Mouse (Mus musculus): ENCODE measurements around the gene Pfkfb1. TPM values are rescaled to one million over a fixed set of nuclear protein-coding genes. Genes with fewer than 3 reads are reported as not detected.

Pfkfb1 gene
- total and polyA plus RNA-seq, 3 experiments, result 7.5 to 12.4 (median 7.6) TPM

- Histone ChIP-seq H3K9me3 (replicated peaks; ENCODE audit: low read length) (no peaks in the 10 kb centered on the region), H3K36me3 (replicated peaks in 1 of 2; ENCODE audit: control insufficient read depth in 1 of 2, insufficient read depth in 1 of 2, low read length in 1 of 2) (no peaks in the 10 kb centered on the region), H3K27me3 (replicated peaks) (no peaks in the 10 kb centered on the region), H3K4me1 (ENCODE audit: control insufficient read depth in 1 of 2, insufficient read depth in 2 of 2) (no peaks in the 10 kb centered on the region), H3K79me2 (replicated peaks; ENCODE audit: control insufficient read depth, extremely low read depth, insufficient read depth, poor library complexity, severe bottlenecking) (no peaks in the 10 kb centered on the region), H3K4me3 (replicated peaks in 1 of 3; ENCODE audit: low read depth in 2 of 3, low read length in 2 of 3, poor library complexity in 1 of 3) (no peak overlapping the region), H3K4me2 (ENCODE audit: insufficient read depth, low read depth, poor library complexity, severe bottlenecking) (no peak overlapping the region), H3K27ac (ENCODE audit: insufficient read depth, low read depth) (no peak overlapping the region), H3K9ac (ENCODE audit: insufficient read depth, low read depth) (no peak overlapping the region)
- dilution Hi-C loops (cut with MboI; ENCODE audit: extremely low pct_ligation_motif_present, extremely low pct_unique_long_range_greater_than_20kb, low sequenced_read_pairs) (no loop called here), in situ Hi-C loops (cut with MboI; ENCODE audit: low pct_ligation_motif_present, low pct_unique_long_range_greater_than_20kb, low sequenced_read_pairs) (loop anchor here (25.0 kb wide), 1 partner anchor 449 kb away; no protein-coding TSS in a partner anchor)
- no peak for DNase-seq (ENCODE audit: extremely low read depth)
- no peak for TF ChIP-seq CHD2 (IDR thresholded peaks at IDR 0.05; ENCODE audit: low read length)
- TF ChIP-seq RCOR1 (conservative IDR thresholded peaks at IDR 0.05; ENCODE audit: low read depth, low read length), result no peak
- no peak for TF ChIP-seq USF1 (IDR thresholded peaks at IDR 0.05; ENCODE audit: low read depth, low read length)
- TF ChIP-seq RAD21 (IDR thresholded peaks at IDR 0.05; ENCODE audit: low read depth, low read length), result peak; percentile 21
- no peak for TF ChIP-seq ZKSCAN1 (IDR thresholded peaks at IDR 0.05; ENCODE audit: borderline replicate concordance, low read depth, low read length)
- TF ChIP-seq KAT2A (IDR thresholded peaks at IDR 0.05; ENCODE audit: insufficient replicate concordance, low read length), result no peak
- no peak for TF ChIP-seq MAZ (IDR thresholded peaks at IDR 0.05; ENCODE audit: low read depth, low read length)
- peak in 1 of 2 experiments; percentile 52; a peak in 2 of 4 replicates for TF ChIP-seq CTCF (conservative IDR thresholded peaks at IDR 0.05 in 1 of 2, IDR thresholded peaks at IDR 0.05 in 1 of 2; ENCODE audit: low read depth in 2 of 2, low read length in 2 of 2)
- TF ChIP-seq ZC3H11A (IDR thresholded peaks at IDR 0.05; ENCODE audit: low read depth, low read length), result no peak
- no peak for TF ChIP-seq MYC (IDR thresholded peaks at IDR 0.05; ENCODE audit: low read depth, low read length)
- no peak for TF ChIP-seq BHLHE40 (IDR thresholded peaks at IDR 0.05; ENCODE audit: low read depth, low read length)
- TF ChIP-seq SMC3 (IDR thresholded peaks at IDR 0.05; ENCODE audit: low read depth, low read length), result peak; percentile 30; the same call in 1 of the 2 replicates
Observed at GRCm38 (mm10) chrX:150662809-150663208, 74.8 kb downstream of the Pfkfb1 start.

DNA sequence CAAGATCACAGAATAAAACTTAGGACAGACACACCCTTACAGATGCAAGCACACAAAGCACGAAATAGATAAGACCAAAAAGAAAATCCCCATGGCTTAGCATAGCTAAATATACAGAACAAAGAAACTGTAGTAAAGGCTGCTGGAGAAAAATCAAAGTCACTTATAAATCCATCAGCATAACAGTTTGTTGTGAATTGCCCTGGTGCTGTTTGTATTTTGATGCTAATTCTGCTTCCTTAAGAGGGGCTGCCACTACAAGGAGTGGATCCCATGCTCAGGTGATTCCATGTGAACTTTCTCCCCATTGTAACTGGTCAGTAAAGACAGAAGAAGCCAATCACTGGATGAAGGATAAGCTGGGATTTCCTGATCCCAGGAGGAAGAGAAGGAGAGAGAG, 89.5 kb downstream of the Pfkfb1 start:
- Histone ChIP-seq H3K79me2 (replicated peaks; ENCODE audit: control insufficient read depth, extremely low read depth, insufficient read depth, poor library complexity, severe bottlenecking) (no peaks in the 10 kb centered on the region), H3K27ac (ENCODE audit: insufficient read depth, low read depth) (no peak overlapping the region), H3K4me1 (ENCODE audit: control insufficient read depth in 1 of 2, insufficient read depth in 2 of 2) (no peaks in the 10 kb centered on the region), H3K4me2 (ENCODE audit: insufficient read depth, low read depth, poor library complexity, severe bottlenecking) (no peak overlapping the region), H3K36me3 (replicated peaks in 1 of 2; ENCODE audit: control insufficient read depth in 1 of 2, insufficient read depth in 1 of 2, low read length in 1 of 2) (no peaks in the 10 kb centered on the region), H3K27me3 (replicated peaks) (no peaks in the 10 kb centered on the region), H3K9ac (ENCODE audit: insufficient read depth, low read depth) (no peak overlapping the region), H3K4me3 (replicated peaks in 1 of 3; ENCODE audit: low read depth in 2 of 3, low read length in 2 of 3, poor library complexity in 1 of 3) (no peak overlapping the region), H3K9me3 (replicated peaks; ENCODE audit: low read length) (no peaks in the 10 kb centered on the region)
- TF ChIP-seq EP300 (IDR thresholded peaks at IDR 0.05; ENCODE audit: low read length) (no peak), RCOR1 (conservative IDR thresholded peaks at IDR 0.05; ENCODE audit: low read depth, low read length) (no peak), JUND (conservative IDR thresholded peaks at IDR 0.05; ENCODE audit: low read depth, low read length) (no peak), MAZ (IDR thresholded peaks at IDR 0.05; ENCODE audit: low read depth, low read length) (no peak), CHD2 (IDR thresholded peaks at IDR 0.05; ENCODE audit: low read length) (no peak), USF2 (conservative IDR thresholded peaks at IDR 0.05; ENCODE audit: low read depth, low read length) (no peak), ELF1 (IDR thresholded peaks at IDR 0.05; ENCODE audit: low read depth, low read length) (no peak), POLR2AphosphoS2 (IDR thresholded peaks at IDR 0.05; ENCODE audit: low read depth, low read length) (no peak), NELFE (IDR thresholded peaks at IDR 0.05; ENCODE audit: low read depth, low read length) (no peak), BHLHE40 (IDR thresholded peaks at IDR 0.05; ENCODE audit: low read depth, low read length) (no peak), PAX5 (IDR thresholded peaks at IDR 0.05; ENCODE audit: low read length) (no peak), MAX (IDR thresholded peaks at IDR 0.05; ENCODE audit: low read length) (no peak), SIN3A (IDR thresholded peaks at IDR 0.05; ENCODE audit: low read length) (no peak), SMC3 (IDR thresholded peaks at IDR 0.05; ENCODE audit: low read depth, low read length) (no peak), RAD21 (IDR thresholded peaks at IDR 0.05; ENCODE audit: low read depth, low read length) (no peak), POLR2A (IDR thresholded peaks at IDR 0.05; ENCODE audit: low read depth, low read length) (no peak), TBP (conservative IDR thresholded peaks at IDR 0.05; ENCODE audit: low read depth, low read length) (no peak), HCFC1 (IDR thresholded peaks at IDR 0.05; ENCODE audit: low read depth, low read length) (no peak)
- in situ Hi-C loops (cut with MboI; ENCODE audit: low pct_ligation_motif_present, low pct_unique_long_range_greater_than_20kb, low sequenced_read_pairs) (no loop called here), dilution Hi-C loops (cut with MboI; ENCODE audit: extremely low pct_ligation_motif_present, extremely low pct_unique_long_range_greater_than_20kb, low sequenced_read_pairs) (no loop called here)
- no peak for DNase-seq (ENCODE audit: extremely low read depth)

All from CH12.LX (cell line).